Mouse (Mus musculus): ENCODE data around the gene Gng7.
A peak's percentile ranks its signal among the peaks of the same experiment; 100 is the strongest.

The Gng7 gene

DNA sequence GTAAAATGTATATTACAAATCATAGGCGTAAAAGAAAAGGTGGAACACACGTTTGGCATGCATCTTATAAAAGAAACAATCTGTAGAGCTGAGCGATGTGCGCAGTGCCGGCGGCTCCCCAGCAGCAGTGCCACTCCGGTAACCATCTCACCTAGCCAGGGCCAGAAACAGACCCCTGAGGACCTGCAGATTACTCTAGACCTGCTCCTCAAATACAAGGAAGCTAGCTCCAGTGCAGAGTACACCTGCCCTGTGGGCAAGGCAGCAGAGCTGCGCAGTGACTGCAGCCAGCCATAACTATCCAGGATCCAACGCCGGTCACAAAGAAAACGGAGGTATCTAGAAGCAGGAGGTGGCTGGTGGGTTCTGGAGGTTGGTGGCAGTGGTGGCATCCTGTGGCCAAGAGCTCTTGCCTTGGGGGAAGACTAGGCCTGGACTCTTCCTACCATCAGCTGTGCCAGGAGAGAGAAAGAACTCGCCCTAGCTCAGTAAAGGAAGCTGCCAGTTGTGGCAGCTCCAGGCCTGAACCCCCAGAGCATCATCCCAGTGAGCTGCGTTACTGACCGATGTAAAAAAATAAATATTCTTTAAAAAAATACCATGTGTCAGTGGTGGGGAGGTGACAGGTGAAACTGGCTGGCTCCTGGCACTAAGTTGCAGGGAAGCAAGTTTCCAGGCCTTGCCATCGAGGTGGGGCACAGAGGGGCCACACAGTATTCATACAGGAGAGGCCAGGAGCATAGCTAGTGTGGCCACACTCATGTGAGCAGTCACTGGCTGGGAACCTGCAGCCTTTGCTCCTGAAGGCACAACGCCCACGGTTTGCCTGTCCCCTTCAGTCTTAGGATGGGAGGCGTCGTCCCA lies 113.1 kb downstream of the Gng7 start:
- DNase-seq (ENCODE audit: low read depth, low spot score): no peak

DNA sequence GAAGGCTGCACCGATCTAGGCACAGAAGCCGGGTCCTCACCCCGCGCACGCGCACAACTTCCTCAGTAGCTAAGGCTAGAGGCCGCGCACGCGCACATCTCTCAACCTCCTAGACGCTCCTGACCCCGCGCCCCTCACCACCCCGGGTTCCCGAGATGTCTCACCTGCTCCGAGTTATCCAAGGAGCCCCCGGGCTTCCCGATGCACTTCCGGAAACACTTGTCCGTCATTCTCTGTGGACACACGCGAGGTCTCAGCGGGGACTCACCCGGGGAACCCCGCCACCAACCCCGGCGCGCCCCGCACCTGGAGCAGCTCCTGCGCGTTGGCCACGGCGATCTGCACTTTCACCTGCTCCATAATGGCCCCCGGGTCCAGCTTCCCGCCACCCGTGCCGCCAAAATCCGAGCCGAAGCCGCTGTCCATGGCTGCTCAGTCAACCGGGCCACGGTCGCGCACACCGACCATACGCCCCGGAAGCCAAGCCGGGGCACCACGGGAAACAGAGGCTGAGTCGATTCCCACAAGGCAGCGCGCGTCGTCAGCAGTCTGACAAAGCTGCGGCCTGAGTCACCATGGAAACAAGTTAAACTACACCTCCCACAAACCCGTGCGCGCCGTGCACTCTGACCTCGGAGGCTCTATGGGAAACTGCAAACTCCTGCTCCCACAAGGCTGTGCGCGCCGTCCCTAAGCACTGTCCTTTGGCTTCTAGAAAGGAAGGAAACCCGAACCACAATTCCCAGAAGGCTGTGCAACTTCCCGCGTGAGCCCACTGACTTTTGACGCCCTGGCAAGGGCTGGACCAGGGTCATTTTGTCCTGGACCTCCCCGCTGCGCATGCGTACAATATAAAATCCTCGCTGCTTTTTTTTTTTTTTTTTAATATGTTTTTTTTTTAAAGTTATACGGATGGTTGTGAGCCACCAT lies 114.2 kb downstream of the Gng7 start, which contains the start of gene Timm13:
Gene Timm13 (minus strand): TSS at position 652 of the 930 bp plus-strand sequence.
- DNase-seq (ENCODE audit: low read depth, low spot score): peak; percentile 99

DNA sequence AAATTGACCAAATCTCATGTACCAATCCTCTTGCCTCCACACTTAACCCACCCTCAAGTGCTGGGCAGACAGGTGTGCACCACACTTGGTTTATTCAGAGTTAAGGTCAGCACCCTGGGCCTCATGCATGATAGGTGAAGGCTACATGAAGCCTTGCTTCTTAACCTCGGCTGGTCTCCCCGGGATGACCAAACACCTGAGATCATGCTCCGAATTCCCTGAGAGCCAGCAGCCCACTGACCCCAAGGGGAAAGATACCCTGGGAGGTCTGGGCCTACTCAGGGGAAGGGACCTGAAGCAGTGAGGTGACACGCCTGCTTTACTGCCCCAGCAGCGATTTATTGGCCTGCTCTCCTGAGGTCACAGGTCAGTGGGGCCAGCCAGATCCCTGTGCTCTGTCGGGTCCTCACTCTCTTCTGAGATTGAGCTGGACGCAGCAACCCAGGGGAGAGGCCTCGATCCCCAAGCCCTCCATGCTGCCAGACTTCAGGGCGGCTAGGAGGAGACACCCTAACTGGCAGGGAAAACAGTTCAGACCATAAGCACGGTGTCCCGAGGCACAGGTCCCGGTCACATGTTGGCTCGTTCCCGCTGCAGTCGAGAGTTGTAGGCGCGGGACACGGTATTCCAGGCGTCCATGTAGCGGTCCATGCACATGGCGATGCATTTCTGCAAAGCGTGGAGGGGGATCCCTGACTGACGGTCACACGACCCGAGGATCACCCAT lies 115.0 kb downstream of the Gng7 start:
- no peak for DNase-seq (ENCODE audit: low read depth, low spot score)

DNA sequence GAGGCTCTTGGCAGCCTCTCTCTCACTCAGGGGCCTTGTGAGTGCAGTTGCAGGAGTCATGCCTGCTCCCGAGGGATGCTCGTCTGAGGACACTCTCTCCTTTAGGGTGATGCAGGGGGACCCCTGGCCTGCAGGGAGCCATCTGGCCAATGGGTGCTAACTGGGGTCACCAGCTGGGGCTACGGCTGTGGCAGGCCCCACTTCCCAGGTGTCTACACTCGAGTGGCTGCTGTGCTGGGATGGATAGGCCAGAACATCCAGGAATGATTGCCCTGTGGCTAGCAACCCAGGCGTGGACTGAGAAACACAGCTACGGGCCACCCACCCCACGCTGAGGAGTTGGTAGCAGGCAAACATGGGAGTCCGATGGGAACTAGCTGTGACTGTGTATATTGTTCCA lies 115.7 kb downstream of the Gng7 start:
- DNase-seq (ENCODE audit: low read depth, low spot score): no peak
